In the genomic region with DNA sequence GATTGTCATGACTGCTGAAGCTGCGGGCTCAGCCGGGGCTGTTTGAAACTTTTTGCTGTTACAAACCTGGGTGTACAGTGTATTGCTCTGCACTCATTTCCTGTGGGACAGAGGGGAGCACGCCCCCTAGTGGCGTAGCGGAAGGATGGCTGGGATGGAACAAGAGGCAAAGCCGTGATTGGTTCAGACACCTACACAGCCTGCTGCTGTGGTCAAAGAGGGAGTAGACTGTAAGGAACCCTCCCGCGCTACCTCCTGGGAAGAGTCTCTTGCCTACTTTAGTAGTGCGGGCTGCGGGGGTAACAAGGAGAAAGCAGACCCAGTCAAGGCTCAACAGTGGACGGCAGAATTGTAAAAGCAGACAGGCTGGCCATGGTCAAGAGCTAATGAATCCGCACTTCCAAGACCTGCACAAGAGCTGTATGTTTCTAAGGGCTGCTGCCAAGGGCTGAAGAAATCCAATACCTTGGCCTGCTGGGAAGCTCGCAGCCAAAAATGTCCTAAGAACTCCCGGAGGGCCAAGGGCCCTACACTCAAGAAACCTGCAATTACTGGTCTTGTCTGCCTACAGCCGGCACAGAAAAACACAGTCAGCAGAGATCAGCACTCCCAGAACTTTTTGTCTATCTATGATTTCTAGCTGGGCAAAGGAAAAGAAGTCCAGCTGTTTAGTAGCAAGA, we compare ENCODE assay signal across 8 mouse cellular contexts. TPM values are rescaled to one million over a fixed set of nuclear protein-coding genes. Genes with fewer than 3 reads are reported as not detected.
A peak's percentile ranks its signal among the peaks of the same experiment; 100 is the strongest.
DNase-seq lines count a peak whose midpoint lies in the region; ATAC-seq lines count a peak whose summit lies in the region.

No protein-coding gene starts in this region.

- no peaks in the 10 kb centered on the region for H3K9me3 ChIP-seq in embryonic facial prominence, embryonic 14.5 days (ENCODE audit: control insufficient read depth, low read length)

- peak overlapping the region; percentile 79 for H3K4me3 ChIP-seq in embryonic facial prominence, embryonic 14.5 days (ENCODE audit: low read depth, low read length)

- WGBS in embryonic facial prominence, embryonic 14.5 days = 5% methylated on average over 15 of the region's 15 CpGs

- peak overlapping the region; percentile 90 for H3K4me2 ChIP-seq in embryonic facial prominence, embryonic 14.5 days (ENCODE audit: low read depth, low read length)

- H3K36me3 ChIP-seq in embryonic facial prominence, embryonic 14.5 days (ENCODE audit: control insufficient read depth, insufficient read depth, low read length) = peaks cover 14% of the 10 kb centered on the region; the same call in 1 of the 2 replicates

- H3K27me3 ChIP-seq in embryonic facial prominence, embryonic 14.5 days (replicated peaks; ENCODE audit: control insufficient read depth, insufficient read depth, low read length) = no peaks in the 10 kb centered on the region

- peak overlapping the region; percentile 82 for H3K9ac ChIP-seq in embryonic facial prominence, embryonic 14.5 days (ENCODE audit: low read depth, low read length)

- ATAC-seq in embryonic facial prominence, embryonic 14.5 days (ENCODE audit: low read depth) = peak; percentile 70

- H3K27ac ChIP-seq in embryonic facial prominence, embryonic 14.5 days (replicated peaks; ENCODE audit: low read depth, low read length) = peak overlapping the region; percentile 85

- peak; percentile 92 for DNase-seq in A20 (ENCODE audit: low read depth, low spot score)
- DNase-seq in adrenal gland, postnatal 36 days = peak; percentile 85 to 89
- peak; percentile 93 for DNase-seq in embryonic facial prominence, embryonic 14.5 days (ENCODE audit: low spot score)
- DNase-seq in heart, adult 9 months (ENCODE audit: low spot score in 2 of 2) = peak; percentile 72 to 77
- DNase-seq in kidney, adult 9 months = peak; percentile 84
- DNase-seq in liver = peak; percentile 84
- peak; percentile 70 to 71 for DNase-seq in monocyte, adult 2 months (ENCODE audit: low read depth in 1 of 2, low spot score in 2 of 2)
- DNase-seq in spleen, postnatal 36 days (ENCODE audit: low spot score in 2 of 2) = peak; percentile 83

- H3K4me1 ChIP-seq in embryonic facial prominence, embryonic 14.5 days (ENCODE audit: control insufficient read depth, insufficient read depth, low read length) = peaks cover 5% of the 10 kb centered on the region; the same call in 1 of the 2 replicates

RNA-seq across cellular contexts. Expression of a gene that starts 1.3 kb away (rescaled TPM):
- total RNA-seq in adrenal gland, postnatal 36 days (2021) = 10 to 100 TPM; 23.3 to 33.5 TPM
- polyA plus RNA-seq in embryonic facial prominence, embryonic 14.5 days (2014; fragmentation: Nextera tagmentation; extraction: Ambion mirVana) = 25.5 and 32.2 TPM in 2 replicates

RNA-seq across cellular contexts. Expression of a gene that starts 21.1 kb away (rescaled TPM):
- 10 to 100 TPM; 30.2 to 38.6 TPM for total RNA-seq in adrenal gland, postnatal 36 days (2021)
- 36.8 and 38.2 TPM in 2 replicates for polyA plus RNA-seq in embryonic facial prominence, embryonic 14.5 days (2014; fragmentation: Nextera tagmentation; extraction: Ambion mirVana)

RNA-seq across cellular contexts. Expression of a gene that starts 32.4 kb away (rescaled TPM):
- 10 to 100 TPM; 13.0 to 23.0 TPM for total RNA-seq in adrenal gland, postnatal 36 days (2021)
- polyA plus RNA-seq in embryonic facial prominence, embryonic 14.5 days (2014; fragmentation: Nextera tagmentation; extraction: Ambion mirVana) = 4.8 and 7.6 TPM in 2 replicates

RNA-seq across cellular contexts. Expression of a gene that starts 50.7 kb away (rescaled TPM):
- 10 to 100 TPM; 22.4 to 27.2 TPM for total RNA-seq in adrenal gland, postnatal 36 days (2021)
- polyA plus RNA-seq in embryonic facial prominence, embryonic 14.5 days (2014; fragmentation: Nextera tagmentation; extraction: Ambion mirVana) = 14.5 and 18.3 TPM in 2 replicates

Comparison
In these comparisons a context has a peak if more than half of its experiments do, and no peak if none do; other contexts are left out.
1. Peak in every context shown above with its lines: DNase-seq, ATAC-seq, H3K4me3 ChIP-seq and H3K27ac ChIP-seq.